Mouse (Mus musculus) spleen, adult 2 months (tissue): ENCODE results near the gene Sema3a.

ENCODE experiments used
- CTCF ChIP-seq: fragments of 200-500 bp; IDR thresholded peaks from 2 replicates; pipeline ENCODE4 v1.5.1; 2011; ENCODE audit warnings: mild to moderate bottlenecking, inconsistent platforms; ENCODE audit not compliant: insufficient read depth, insufficient read length, insufficient replicate concordance; ENCODE audit errors: extremely low read depth
- POLR2A ChIP-seq: fragments of 200-500 bp; IDR thresholded peaks from 2 replicates; pipeline ENCODE4 v1.6.1; 2011; ENCODE audit warnings: low read depth, low read length, inconsistent platforms

DNA sequence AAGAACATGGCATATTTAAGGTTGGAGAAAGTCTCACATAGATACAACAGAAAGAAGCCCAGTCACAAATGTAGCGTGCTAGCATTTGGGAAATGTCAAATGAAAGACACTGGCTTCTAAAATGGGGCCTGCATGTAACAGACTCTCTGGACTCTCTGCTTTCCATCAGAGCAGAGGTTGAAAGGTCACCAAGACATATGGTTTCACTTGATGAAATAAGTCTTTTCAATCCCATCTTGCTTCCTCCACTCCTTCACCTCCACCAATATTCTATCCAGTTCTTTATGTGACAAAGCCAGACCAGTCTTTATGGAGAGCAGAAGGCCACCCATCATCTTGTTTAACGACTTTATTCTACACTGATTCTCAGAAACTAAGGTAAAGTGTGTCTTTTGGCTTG is 363.5 kb downstream of the Sema3a start:
- no peak for TF ChIP-seq POLR2A
- TF ChIP-seq CTCF: no peak
